Mouse (Mus musculus) activated CD4-positive, CD25-positive, alpha-beta regulatory T cell, adult 4 months (primary cell): ENCODE data around the gene Cdc26. TPM values are rescaled to one million over a fixed set of nuclear protein-coding genes. Genes with fewer than 3 reads are reported as not detected.

Source experiments
- ATAC-seq: one replicate; pipeline ENCODE4 v1.8.0; 2017
- polyA plus RNA-seq, 2 experiments: library from polyadenylated mRNA; unstranded; fragments of 100-300 nt; shearing (Covaris generic); gene quantifications; one replicate each; pipeline ENCODE4 v1.2.1; 2017

Cdc26 gene
- polyA plus RNA-seq, 2 experiments from 2014 or later, result 66.2 to 78.3 TPM

GRCm38 (mm10) chr4:62360805-62361455 is 47.5 kb downstream of the Cdc26 start:
- ATAC-seq, result no peak

GRCm38 (mm10) chr4:62360088-62360804 is 48.2 kb downstream of the Cdc26 start, which contains the start of the genes Fkbp15 and Slc31a1:
TSS of gene Fkbp15 (minus strand) at chr4:62360548.
TSS of gene Slc31a1 (plus strand) at chr4:62360727.
- peak; percentile 100 for ATAC-seq

GRCm38 (mm10) chr4:62359256-62359775 is 49.1 kb downstream of the Cdc26 start:
- no peak for ATAC-seq

GRCm38 (mm10) chr4:62357631-62358148 is 50.8 kb downstream of the Cdc26 start:
- ATAC-seq, result no peak

GRCm38 (mm10) chr4:62349371-62349770 is 59.1 kb downstream of the Cdc26 start:
- no peak for ATAC-seq

GRCm38 (mm10) chr4:62348329-62348705 is 60.1 kb downstream of the Cdc26 start:
- ATAC-seq, result no peak

- no peak for ATAC-seq
Observed at GRCm38 (mm10) chr4:62347605-62348328, 60.7 kb downstream of the Cdc26 start.

- no peak for ATAC-seq
Observed at GRCm38 (mm10) chr4:62345827-62346226, 62.6 kb downstream of the Cdc26 start.

- no peak for ATAC-seq
Observed at GRCm38 (mm10) chr4:62344000-62344399, 64.4 kb downstream of the Cdc26 start.

- no peak for ATAC-seq
Observed at GRCm38 (mm10) chr4:62338536-62338935, 69.9 kb downstream of the Cdc26 start.

Other genes with a start within 250 kb of the Cdc26 start
- not detected for gene Zfp37, start 177.6 kb downstream of the Cdc26 start, polyA plus RNA-seq
- gene Slc31a2, start 146.1 kb downstream of the Cdc26 start, polyA plus RNA-seq, result 1 to 10 TPM; 7.0 to 9.7 TPM
- gene Fkbp15, start 48.1 kb downstream of the Cdc26 start, polyA plus RNA-seq, result 10 to 100 TPM; 36.9 to 38.3 TPM
- 10 to 100 TPM in 1 of 2 experiments, 1 to 10 TPM in 1; 9.7 to 11.0 TPM for gene Slc31a1, start 47.9 kb downstream of the Cdc26 start, polyA plus RNA-seq
- gene Prpf4, start 155 bp upstream of the Cdc26 start, polyA plus RNA-seq, result 10 to 100 TPM; 16.4 to 17.5 TPM
- under 1 TPM in 1 of 2 experiments, not detected in 1; 0.44 TPM for gene Rnf183, start 26.6 kb upstream of the Cdc26 start, polyA plus RNA-seq
- gene Wdr31, start 62.3 kb upstream of the Cdc26 start, polyA plus RNA-seq, result under 1 TPM in 1 of 2 experiments, not detected in 1; 0.33 TPM
- gene Bspry, start 71.4 kb upstream of the Cdc26 start, polyA plus RNA-seq, result 1 to 10 TPM; 1.0 to 2.1 TPM
- gene Hdhd3, start 94.8 kb upstream of the Cdc26 start, polyA plus RNA-seq, result 1 to 10 TPM; 1.1 to 2.4 TPM
- 10 to 100 TPM; 68.8 to 82.3 TPM for gene Alad, start 111.3 kb upstream of the Cdc26 start, polyA plus RNA-seq
- gene Pole3, start 116.4 kb upstream of the Cdc26 start, polyA plus RNA-seq, result 10 to 100 TPM; 31.6 to 33.3 TPM
- under 1 TPM; 0.25 to 0.62 TPM for gene 4933430I17Rik, start 116.7 kb upstream of the Cdc26 start, polyA plus RNA-seq
- 10 to 100 TPM; 45.2 to 51.1 TPM for gene Rgs3, start 151.2 kb upstream of the Cdc26 start, polyA plus RNA-seq